Mouse (Mus musculus) adrenal gland, postnatal 14 days (tissue): ENCODE data around the gene Szt2. TPM values are rescaled to one million over a fixed set of nuclear protein-coding genes. Genes with fewer than 3 reads are reported as not detected.

ENCODE experiments used
- DNase-seq: peaks from one replicate; pipeline ENCODE4 v3.0.0; 2021; ENCODE audit warnings: mixed read lengths
- total RNA-seq: library from RNA; stranded (reverse); gene quantifications from 2 replicates; pipeline ENCODE4 v1.2.3, GENCODE M21; 2021

The Szt2 gene
- total RNA-seq, 1 experiment from 2014 or later, result 18.3 TPM

GRCm38 (mm10) chr4:118413553-118413952 is 4.5 kb upstream of the Szt2 start:
- DNase-seq, result no peak

GRCm38 (mm10) chr4:118410871-118411270 is 1.8 kb upstream of the Szt2 start:
- no peak for DNase-seq

GRCm38 (mm10) chr4:118402701-118403100 is 6.4 kb downstream of the Szt2 start:
- DNase-seq, result peak; percentile 37

DNA sequence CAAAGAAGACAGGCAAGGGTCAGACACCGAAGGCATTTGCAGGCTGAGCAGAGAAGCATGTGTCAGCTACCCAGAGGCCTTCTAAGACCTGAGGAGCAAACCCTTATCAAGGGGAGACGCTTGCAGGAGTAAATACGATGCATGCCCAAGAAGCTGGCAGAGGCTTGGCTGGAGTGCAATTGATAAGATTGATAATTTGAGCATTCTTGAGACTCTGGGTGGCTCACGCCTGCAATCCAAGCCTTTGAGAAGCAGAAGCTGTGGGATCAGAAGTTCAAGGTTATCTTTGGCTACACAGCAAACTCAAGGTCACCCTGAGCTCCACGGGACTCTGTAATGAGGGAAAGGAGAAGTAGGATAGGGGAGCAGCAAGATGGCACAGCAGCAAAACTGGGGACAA is 7.2 kb downstream of the Szt2 start:
- DNase-seq, result peak; percentile 11

DNA sequence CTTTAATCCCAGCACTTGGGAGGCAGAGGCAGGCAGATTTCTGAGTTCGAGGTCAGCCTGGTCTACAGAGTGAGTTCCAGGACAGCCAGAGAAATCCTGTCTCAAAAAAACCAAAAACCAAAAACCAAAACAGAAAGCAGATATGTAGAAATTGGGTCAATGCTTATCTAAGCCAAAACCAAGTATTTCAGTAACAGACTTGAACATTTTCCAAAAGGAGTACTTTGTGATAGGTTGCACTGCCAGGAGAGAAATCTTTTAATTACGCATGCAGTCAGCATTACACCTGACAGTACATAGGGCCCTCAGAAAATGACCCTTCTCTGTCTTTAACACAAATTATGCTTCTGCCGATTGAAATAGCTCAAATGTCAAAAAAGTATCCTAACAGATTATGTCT is 7.7 kb downstream of the Szt2 start:
- no peak for DNase-seq

DNA sequence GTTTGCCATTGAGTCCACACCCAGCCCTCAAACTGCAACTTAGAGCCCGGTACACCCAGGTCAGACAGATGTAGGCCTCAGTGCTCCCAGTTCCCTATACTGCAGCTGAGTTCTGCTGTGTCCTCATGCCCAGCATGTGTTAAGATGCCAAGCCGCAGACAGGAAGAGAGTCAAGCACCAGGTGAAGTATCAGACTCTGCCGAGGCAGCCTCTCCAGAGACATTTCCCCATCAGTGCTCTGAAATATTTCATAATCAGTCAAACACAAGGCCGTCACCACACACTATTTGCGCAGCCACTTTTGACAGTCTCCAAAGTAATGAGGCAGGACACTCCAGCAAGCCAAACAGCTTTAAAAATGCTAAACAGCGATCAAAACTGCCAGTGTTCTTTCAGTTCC is 10.7 kb downstream of the Szt2 start:
- DNase-seq, result no peak

DNA sequence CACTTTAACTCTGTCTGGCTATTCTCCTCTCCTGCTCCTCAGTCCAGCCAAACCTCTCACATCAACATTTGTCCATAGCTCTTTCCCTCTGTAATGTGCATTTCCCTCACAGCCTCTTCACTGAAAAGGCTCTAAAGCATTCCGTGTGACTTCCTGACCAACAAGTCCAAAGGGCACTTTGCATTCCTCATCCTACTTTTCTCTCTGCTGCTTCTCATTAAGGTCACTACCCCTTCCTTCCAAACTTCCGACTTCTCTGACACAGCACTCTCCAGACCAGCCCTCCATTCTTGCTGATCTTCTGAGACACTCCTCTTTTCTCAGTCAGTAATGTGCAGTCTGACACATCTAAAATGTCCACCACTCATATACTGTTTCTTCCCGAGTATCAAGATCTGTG is 12.6 kb downstream of the Szt2 start:
- no peak for DNase-seq

- DNase-seq, result no peak
Measured at GRCm38 (mm10) chr4:118395289-118395688, 13.8 kb downstream of the Szt2 start.

GRCm38 (mm10) chr4:118394505-118394904 is 14.6 kb downstream of the Szt2 start:
- DNase-seq, result no peak

GRCm38 (mm10) chr4:118390146-118390545 is 18.9 kb downstream of the Szt2 start:
- DNase-seq, result no peak

DNA sequence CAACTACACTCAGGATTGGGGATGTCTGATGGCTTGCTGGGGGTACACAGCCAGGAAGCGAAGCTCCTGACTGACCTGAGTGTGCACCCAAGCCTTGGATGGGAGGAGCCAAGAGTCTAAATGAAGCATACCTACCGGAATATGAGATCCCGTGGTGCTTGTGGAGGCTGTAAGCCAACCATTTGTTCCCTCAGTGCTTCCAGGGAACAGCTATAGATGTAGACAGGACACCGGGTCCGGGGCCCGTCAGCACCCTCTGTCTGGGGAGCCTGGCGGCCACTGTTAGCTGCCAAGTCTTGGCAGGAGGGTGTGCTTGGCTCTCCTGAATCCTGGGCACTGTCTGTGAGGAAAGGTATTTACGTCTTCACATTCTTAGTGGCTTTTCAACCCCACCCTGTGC is 21.8 kb downstream of the Szt2 start:
- DNase-seq, result no peak

DNA sequence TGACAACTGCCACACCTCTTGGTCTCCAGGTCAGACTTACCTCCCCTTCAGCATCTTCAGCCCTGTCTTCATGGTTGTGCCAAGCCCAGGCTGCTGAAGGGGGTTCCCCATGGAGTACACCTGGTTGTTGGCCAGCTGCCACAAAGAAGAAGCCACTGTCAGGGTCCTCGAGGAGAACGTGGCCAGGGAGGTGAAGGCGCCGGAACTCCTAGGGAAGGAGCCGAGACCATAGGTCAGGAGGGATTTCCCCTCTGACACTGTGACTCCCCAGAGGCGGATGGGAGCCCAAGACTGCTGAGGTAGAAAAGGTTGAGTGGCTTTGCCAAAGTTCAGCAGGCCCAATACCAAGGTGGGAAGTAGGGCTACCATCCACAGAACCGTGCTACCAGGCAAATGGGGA is 25.8 kb downstream of the Szt2 start:
- DNase-seq, result no peak

DNA sequence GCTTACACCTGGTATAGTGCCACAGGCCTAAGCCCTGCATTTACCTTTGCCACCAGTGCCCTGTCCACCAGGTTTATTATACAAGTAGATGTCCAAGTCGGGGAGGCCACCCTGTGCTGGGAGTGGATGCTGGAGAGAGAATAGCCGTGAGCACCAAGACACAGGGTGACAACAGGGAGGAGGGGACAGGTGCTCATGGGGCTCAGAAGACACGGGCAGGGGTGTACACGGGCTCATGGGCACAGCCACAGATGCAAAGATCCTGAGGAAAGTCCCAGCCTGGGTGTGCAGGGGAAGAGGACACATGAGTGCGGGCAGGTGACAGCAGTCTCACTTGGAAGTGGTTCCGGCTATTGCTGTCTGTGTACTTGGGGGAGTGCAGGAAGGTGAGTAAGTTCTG is 33.1 kb downstream of the Szt2 start:
- DNase-seq, result no peak

DNA sequence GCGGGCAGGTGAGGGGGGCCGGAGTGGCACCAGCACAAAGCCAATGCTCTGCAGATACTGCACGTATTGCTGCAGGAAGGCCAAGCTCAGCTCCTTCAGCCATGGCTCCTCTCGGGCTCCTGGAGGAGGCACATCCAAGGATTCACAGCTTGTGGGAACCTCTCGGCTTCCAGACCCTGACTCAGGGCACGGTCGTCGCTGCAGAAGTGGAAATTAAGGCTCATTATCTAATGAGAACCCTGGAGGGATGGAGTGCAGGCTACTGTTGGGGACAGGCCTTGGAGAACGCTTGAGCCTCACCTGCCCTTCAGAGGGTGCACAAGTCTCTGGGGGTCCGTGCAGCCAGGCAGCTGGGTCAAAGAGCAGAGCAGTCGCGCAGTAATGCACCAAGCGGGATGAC is 37.3 kb downstream of the Szt2 start:
- no peak for DNase-seq

DNA sequence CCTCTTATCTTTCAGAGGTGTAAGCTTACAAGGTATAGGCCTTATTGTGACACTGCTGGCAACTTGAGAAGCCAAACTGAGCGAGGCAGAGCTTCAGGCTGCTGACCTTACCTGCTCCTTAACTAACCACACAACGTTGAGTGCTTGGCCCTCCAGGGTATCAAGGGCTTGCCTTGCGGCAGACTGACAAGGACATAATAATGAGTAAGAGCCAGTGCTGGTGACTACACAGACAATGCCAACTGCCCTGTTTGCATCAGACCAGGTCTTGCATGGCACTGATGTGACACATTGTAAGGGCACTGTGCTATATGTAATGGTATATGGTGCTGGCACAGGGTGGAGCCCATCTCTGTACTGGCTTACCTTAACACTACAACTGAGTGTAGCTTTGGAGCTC is 40.5 kb downstream of the Szt2 start:
- peak; percentile 38 for DNase-seq

DNA sequence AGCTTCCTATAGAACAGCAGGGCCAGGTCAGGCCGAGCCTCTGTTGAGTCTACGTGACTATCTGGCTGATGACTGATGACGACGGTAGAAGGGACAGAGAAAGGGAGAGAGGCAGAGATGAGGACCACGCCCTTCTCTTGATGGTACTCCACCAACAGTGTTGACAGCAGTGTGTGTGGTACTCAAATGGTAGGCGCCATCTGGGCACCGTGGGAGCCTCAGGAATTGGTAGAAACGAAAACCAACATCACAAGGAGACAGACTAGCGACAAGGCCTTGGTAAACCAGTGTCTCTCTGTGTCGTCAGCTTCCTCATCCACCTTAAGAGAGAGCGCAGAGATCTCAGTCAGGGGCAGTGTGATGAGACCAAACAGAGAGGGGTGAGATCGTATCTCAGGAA is 41.5 kb downstream of the Szt2 start:
- DNase-seq, result no peak

- DNase-seq, result no peak
Measured at GRCm38 (mm10) chr4:118365991-118366390, 43.1 kb downstream of the Szt2 start.

- no peak for DNase-seq
Measured at GRCm38 (mm10) chr4:118364641-118365040, 44.4 kb downstream of the Szt2 start.

GRCm38 (mm10) chr4:118363985-118364384 is 45.1 kb downstream of the Szt2 start:
- no peak for DNase-seq

DNA sequence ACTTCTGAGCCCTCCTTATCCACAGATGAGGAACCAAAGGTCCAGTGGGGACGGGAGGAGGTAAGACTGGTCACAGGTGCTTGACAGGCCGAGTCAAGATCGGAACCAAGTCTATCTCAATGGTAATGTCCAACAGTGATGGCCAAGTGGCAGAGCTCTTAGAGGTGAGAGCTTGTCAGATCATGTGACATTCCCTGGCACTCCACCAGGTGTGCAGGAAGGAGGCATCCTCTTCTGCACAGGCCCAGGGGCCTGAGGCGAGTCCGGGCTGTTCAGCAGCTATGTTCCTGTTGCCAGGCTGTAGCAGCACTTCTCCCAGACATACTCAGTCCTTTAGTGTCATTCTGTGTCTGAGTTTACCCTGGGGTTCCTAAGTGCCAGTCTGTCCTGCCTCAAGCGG is 46.2 kb downstream of the Szt2 start:
- no peak for DNase-seq

- DNase-seq, result no peak
Measured at GRCm38 (mm10) chr4:118361451-118361850, 47.6 kb downstream of the Szt2 start.

- DNase-seq, result peak; percentile 83
Measured at GRCm38 (mm10) chr4:118359896-118360720, 49.0 kb downstream of the Szt2 start.

GRCm38 (mm10) chr4:118359211-118359895 is 49.7 kb downstream of the Szt2 start:
- no peak for DNase-seq
